Mouse (Mus musculus) CH12.LX (cell line): ENCODE results near the gene Dlgap1. TPM values are rescaled to one million over a fixed set of nuclear protein-coding genes. Genes with fewer than 3 reads are reported as not detected.
A peak's percentile ranks its signal among the peaks of the same experiment; 100 is the strongest.
"Not testable (repeated sequence)": the region's sequence is repeated elsewhere in the genome, so short reads cannot be mapped to it uniquely, and the experiment has no call there.

ENCODE experiments used
- DNase-seq: peaks from one replicate; pipeline ENCODE4 v3.0.0-alpha.2; 2013; ENCODE audit errors: extremely low read depth
- H3K27ac ChIP-seq: 2 replicates; pipeline ENCODE4 v1.5.1; 2012; ENCODE audit warnings: low read depth, mild to moderate bottlenecking, control low read depth, moderate library complexity; ENCODE audit not compliant: insufficient read depth
- H3K27me3 ChIP-seq: replicated peaks from 2 replicates; pipeline ENCODE3; 2012; ENCODE audit warnings: inconsistent platforms
- H3K36me3 ChIP-seq, 2 experiments: replicated peaks in 1 of 2; 2 replicates each; pipeline versions ENCODE3 to v1.6.1; 2012; ENCODE audit warnings: inconsistent platforms in 1 of 2, low read length in 1 of 2, mild to moderate bottlenecking in 1 of 2, mixed read lengths in 1 of 2, moderate library complexity in 1 of 2; ENCODE audit not compliant: control insufficient read depth in 1 of 2, insufficient read depth in 1 of 2
- H3K4me1 ChIP-seq, 2 experiments: 2 replicates each; pipeline ENCODE4 v1.6.1; 2012; ENCODE audit warnings: inconsistent platforms in 1 of 2, moderate library complexity in 1 of 2; ENCODE audit not compliant: insufficient read depth in 2 of 2, control insufficient read depth in 1 of 2
- H3K4me2 ChIP-seq: 2 replicates; pipeline ENCODE4 v1.6.1; 2012; ENCODE audit warnings: low read depth, mild to moderate bottlenecking, control low read depth; ENCODE audit not compliant: poor library complexity, insufficient read depth, severe bottlenecking
- H3K4me3 ChIP-seq, 3 experiments: fragments of 150-350 bp in 1 of 3; sonication (generic) in 1 of 3; replicated peaks in 1 of 3; 2 replicates each; pipeline versions ENCODE3 to v1.5.1; 2011 to 2012; ENCODE audit warnings: low read depth in 2 of 3, low read length in 2 of 3, mild to moderate bottlenecking in 2 of 3, moderate library complexity in 2 of 3, control low read depth in 1 of 3, improper control_type of control experiment in 1 of 3, inconsistent platforms in 1 of 3, mixed read lengths in 1 of 3; ENCODE audit not compliant: poor library complexity in 1 of 3
- H3K79me2 ChIP-seq: replicated peaks from 2 replicates; pipeline ENCODE4 v1.6.1; 2012; ENCODE audit warnings: mild to moderate bottlenecking, moderate library complexity; ENCODE audit not compliant: control insufficient read depth, poor library complexity, insufficient read depth, severe bottlenecking; ENCODE audit errors: extremely low read depth
- H3K9ac ChIP-seq: 2 replicates; pipeline ENCODE4 v1.6.1; 2012; ENCODE audit warnings: low read depth, mild to moderate bottlenecking, control low read depth, moderate library complexity; ENCODE audit not compliant: insufficient read depth
- H3K9me3 ChIP-seq: replicated peaks from 2 replicates; pipeline ENCODE3; 2012; ENCODE audit warnings: low read length, inconsistent platforms, mixed read lengths
- BHLHE40 ChIP-seq: IDR thresholded peaks from 2 replicates; pipeline ENCODE4 v1.6.1; 2011; ENCODE audit warnings: mild to moderate bottlenecking, low read depth, low read length, improper control_type of control experiment
- CTCF ChIP-seq, 2 experiments: IDR thresholded peaks in 1 of 2; conservative IDR thresholded peaks in 1 of 2; 2 replicates each; pipeline ENCODE4 v1.5.1; 2011 to 2012; ENCODE audit warnings: low read depth in 2 of 2, low read length in 2 of 2, improper control_type of control experiment in 1 of 2, inconsistent platforms in 1 of 2, mild to moderate bottlenecking in 1 of 2, moderate library complexity in 1 of 2
- ELF1 ChIP-seq: IDR thresholded peaks from 2 replicates; pipeline ENCODE4 v1.6.1; 2014; ENCODE audit warnings: low read depth, mild to moderate bottlenecking, inconsistent platforms, low read length, improper control_type of control experiment
- EP300 ChIP-seq: IDR thresholded peaks from 2 replicates; pipeline ENCODE4 v1.6.1; 2011; ENCODE audit warnings: low read length, improper control_type of control experiment
- ETS1 ChIP-seq: conservative IDR thresholded peaks from 2 replicates; pipeline ENCODE4 v1.6.1; 2012; ENCODE audit warnings: low read depth, mild to moderate bottlenecking, inconsistent platforms, low read length, improper control_type of control experiment, moderate library complexity
- HCFC1 ChIP-seq: IDR thresholded peaks from 2 replicates; pipeline ENCODE4 v1.6.1; 2012; ENCODE audit warnings: low read depth, mild to moderate bottlenecking, inconsistent platforms, low read length, improper control_type of control experiment
- IRF4 ChIP-seq: IDR thresholded peaks from 2 replicates; pipeline ENCODE4 v1.6.1; 2014; ENCODE audit warnings: low read depth, mild to moderate bottlenecking, inconsistent platforms, low read length, improper control_type of control experiment
- JUN ChIP-seq: IDR thresholded peaks from 2 replicates; pipeline ENCODE4 v1.6.1; 2011; ENCODE audit warnings: low read depth, mild to moderate bottlenecking, low read length, improper control_type of control experiment, moderate library complexity; ENCODE audit not compliant: insufficient read depth
- JUND ChIP-seq: conservative IDR thresholded peaks from 2 replicates; pipeline ENCODE4 v1.6.1; 2011; ENCODE audit warnings: low read depth, low read length, improper control_type of control experiment
- KAT2A ChIP-seq: IDR thresholded peaks from 2 replicates; pipeline ENCODE4 v1.6.1; 2012; ENCODE audit warnings: low read length, improper control_type of control experiment, inconsistent platforms; ENCODE audit not compliant: insufficient replicate concordance
- MYC ChIP-seq: IDR thresholded peaks from 2 replicates; pipeline ENCODE4 v1.6.1; 2011; ENCODE audit warnings: low read depth, mild to moderate bottlenecking, improper control_type of control experiment, low read length
- NRF1 ChIP-seq: IDR thresholded peaks from 2 replicates; pipeline ENCODE4 v1.6.1; 2014; ENCODE audit warnings: low read depth, mild to moderate bottlenecking, inconsistent platforms, low read length, improper control_type of control experiment, moderate library complexity
- PAX5 ChIP-seq: IDR thresholded peaks from 2 replicates; pipeline ENCODE4 v1.6.1; 2012; ENCODE audit warnings: low read length, inconsistent platforms, mixed read lengths
- POLR2A ChIP-seq: IDR thresholded peaks from 2 replicates; pipeline ENCODE4 v1.6.1; 2011; ENCODE audit warnings: low read depth, mild to moderate bottlenecking, improper control_type of control experiment, low read length
- RAD21 ChIP-seq: IDR thresholded peaks from 2 replicates; pipeline ENCODE4 v1.6.1; 2011; ENCODE audit warnings: low read depth, mild to moderate bottlenecking, low read length, improper control_type of control experiment, moderate library complexity
- RCOR1 ChIP-seq: conservative IDR thresholded peaks from 2 replicates; pipeline ENCODE4 v1.6.1; 2012; ENCODE audit warnings: low read depth, mild to moderate bottlenecking, inconsistent platforms, low read length, improper control_type of control experiment
- TBP ChIP-seq: conservative IDR thresholded peaks from 2 replicates; pipeline ENCODE4 v1.6.1; 2011; ENCODE audit warnings: low read depth, low read length, improper control_type of control experiment
- TCF12 ChIP-seq: IDR thresholded peaks from 2 replicates; pipeline ENCODE4 v1.6.1; 2014; ENCODE audit warnings: low read depth, mild to moderate bottlenecking, inconsistent platforms, low read length, improper control_type of control experiment
- USF1 ChIP-seq: IDR thresholded peaks from 2 replicates; pipeline ENCODE4 v1.6.1; 2014; ENCODE audit warnings: low read depth, mild to moderate bottlenecking, inconsistent platforms, low read length, improper control_type of control experiment
- ZC3H11A ChIP-seq: IDR thresholded peaks from 2 replicates; pipeline ENCODE4 v1.6.1; 2012; ENCODE audit warnings: low read depth, mild to moderate bottlenecking, inconsistent platforms, low read length, improper control_type of control experiment
- ZKSCAN1 ChIP-seq: IDR thresholded peaks from 2 replicates; pipeline ENCODE4 v1.6.1; 2012; ENCODE audit warnings: low read depth, inconsistent platforms, low read length, improper control_type of control experiment, borderline replicate concordance
- dilution Hi-C: fragments of 300-500 bp; cut with MboI; formaldehyde crosslinking; loops from 2 replicates; pipeline ENCODE4 v1.14.3; 2020; ENCODE audit warnings: low sequenced_read_pairs; ENCODE audit not compliant: extremely low pct_unique_long_range_greater_than_20kb, extremely low pct_ligation_motif_present
- in situ Hi-C: fragments of 300-500 bp; cut with MboI; formaldehyde crosslinking; loops from 3 replicates; pipeline ENCODE4 v1.14.3; 2019; ENCODE audit warnings: low sequenced_read_pairs, low pct_ligation_motif_present, low pct_unique_long_range_greater_than_20kb, mixed read lengths
- polyA plus RNA-seq: library from polyadenylated mRNA; unstranded; fragments of >175 nt; gene quantifications from 2 replicates; pipeline ENCODE4 v1.2.1, GENCODE M21; 2012; ENCODE audit warnings: low read depth; ENCODE audit not compliant: insufficient read length
- total RNA-seq, 2 experiments: library from RNA; depleted of rRNA; stranded (reverse); fragments of 300-350 nt in 1 of 2; fragments of >200 nt in 1 of 2; gene quantifications; 2 replicates each; pipeline ENCODE4 v1.2.3; 2012 to 2014

Dlgap1 gene
- total and polyA plus RNA-seq, 3 experiments, result 0.51 to 2.7 (median 1.2) TPM

- dilution Hi-C loops, result no loop called here
- in situ Hi-C loops, result no loop called here
These were observed 618.0 kb downstream of the Dlgap1 start for GRCm38 (mm10) chr17:70586735-70587425.

GRCm38 (mm10) chr17:70587975-70588630, 619.2 kb downstream of the Dlgap1 start:
- H3K9me3 ChIP-seq, dilution Hi-C loops: not testable (repeated sequence)
- TF ChIP-seq IRF4 (peak; percentile 85), EP300 (peak; percentile 68), JUN (peak; percentile 63), JUND (peak; percentile 79), BHLHE40 (peak; percentile 45; the same call in 1 of the 2 replicates), ETS1 (peak; percentile 36; the same call in 1 of the 2 replicates)

More at GRCm38 (mm10) chr17:70586735-70587425, 618.0 kb downstream of the Dlgap1 start:
- no peak overlapping the region for H3K9ac ChIP-seq
- no peak overlapping the region for H3K27ac ChIP-seq
- no peak overlapping the region for H3K4me2 ChIP-seq
- no peaks in the 10 kb centered on the region for H3K27me3 ChIP-seq
- TF ChIP-seq HCFC1, result no peak
- no peak for TF ChIP-seq RAD21
- no peak for TF ChIP-seq POLR2A
- no peak for DNase-seq
- peaks cover 6 to 15% of the 10 kb centered on the region in 2 experiments; a peak in 3 of 4 replicates for H3K4me1 ChIP-seq
- H3K4me3 ChIP-seq, result no peak overlapping the region
- no peaks in the 10 kb centered on the region for H3K36me3 ChIP-seq
- no peaks in the 10 kb centered on the region for H3K79me2 ChIP-seq
- no peaks in the 10 kb centered on the region for H3K9me3 ChIP-seq

GRCm38 (mm10) chr17:70588691-70589090, 619.8 kb downstream of the Dlgap1 start:
- dilution Hi-C loops, result no loop called here
- H3K9ac ChIP-seq, result no peak overlapping the region

More at GRCm38 (mm10) chr17:70587975-70588630, 619.2 kb downstream of the Dlgap1 start:
- peaks cover 6 to 15% of the 10 kb centered on the region in 2 experiments; a peak in 3 of 4 replicates for H3K4me1 ChIP-seq
- H3K9ac ChIP-seq, H3K79me2 ChIP-seq, H3K27me3 ChIP-seq, H3K4me2 ChIP-seq, H3K36me3 ChIP-seq, in situ Hi-C loops, H3K27ac ChIP-seq, H3K4me3 ChIP-seq: not testable (repeated sequence)
- peak; percentile 45 for DNase-seq

More at GRCm38 (mm10) chr17:70588691-70589090, 619.8 kb downstream of the Dlgap1 start:
- Histone ChIP-seq H3K4me1 (peaks cover 6 to 15% of the 10 kb centered on the region in 2 experiments; a peak in 3 of 4 replicates), H3K27me3 (no peaks in the 10 kb centered on the region), H3K36me3 (no peaks in the 10 kb centered on the region), H3K79me2 (no peaks in the 10 kb centered on the region), H3K27ac (no peak overlapping the region), H3K4me2 (peak overlapping the region; percentile 38; the same call in 1 of the 2 replicates), H3K4me3 (no peak overlapping the region), H3K9me3 (no peaks in the 10 kb centered on the region)
- DNase-seq, result no peak
- TF ChIP-seq MYC, result no peak
- TF ChIP-seq ZC3H11A, result no peak
- no peak for TF ChIP-seq USF1
- TF ChIP-seq RCOR1, result no peak
- no peak for TF ChIP-seq ZKSCAN1
- TF ChIP-seq ELF1, result no peak
- TF ChIP-seq TCF12, result no peak
- no peak for TF ChIP-seq ETS1
- TF ChIP-seq NRF1, result no peak
- TF ChIP-seq JUN, result no peak
- no peak for TF ChIP-seq TBP
- no peak for TF ChIP-seq KAT2A
- TF ChIP-seq CTCF (conservative IDR thresholded peaks at IDR 0.05 in 1 of 2, IDR thresholded peaks at IDR 0.05 in 1 of 2; ENCODE audit: low read depth in 2 of 2, low read length in 2 of 2), result no peak
- no peak for TF ChIP-seq POLR2A
- no peak for TF ChIP-seq PAX5
- in situ Hi-C loops, result no loop called here
